Mouse (Mus musculus) liver, embryonic 14.5 days (tissue): ENCODE results near the gene Ap1s3.

ENCODE experiments used
- CTCF ChIP-seq: IDR thresholded peaks from 2 replicates; pipeline ENCODE4 v1.5.1; 2016; ENCODE audit warnings: antibody characterized with exemption, low read depth, control low read depth
- EP300 ChIP-seq: IDR thresholded peaks from 2 replicates; pipeline ENCODE4 v1.6.1; 2016; ENCODE audit warnings: antibody characterized with exemption, low read depth

GRCm38 (mm10) chr1:79671543-79672337 is at the start of gene Ap1s3:
- TF ChIP-seq CTCF (no peak), EP300 (no peak)
